Mouse (Mus musculus) heart, embryonic 15.5 days (tissue): ENCODE results near the gene Dkk3. TPM values are rescaled to one million over a fixed set of nuclear protein-coding genes. Genes with fewer than 3 reads are reported as not detected.

Experiments
- ATAC-seq: fragments of 200-750 bp; cut with Nextera tagmentation; replicated peaks from 2 replicates; pipeline ENCODE4 v1.8.0; 2017; ENCODE audit warnings: low read depth, moderate TSS enrichment; ENCODE audit not compliant: insufficient number of reproducible peaks, insufficient read depth, low FRiP score
- H3K27ac ChIP-seq: fragments of 300-500 bp; sonication (generic); 2 replicates; pipeline ENCODE4 v1.5.1; 2015; ENCODE audit warnings: mild to moderate bottlenecking, inconsistent platforms
- H3K27me3 ChIP-seq: fragments of 300-500 bp; sonication (generic); 2 replicates; pipeline ENCODE4 v1.6.1; 2015; ENCODE audit warnings: inconsistent platforms
- H3K36me3 ChIP-seq: fragments of 300-500 bp; sonication (generic); 2 replicates; pipeline ENCODE4 v1.6.1; 2015; ENCODE audit warnings: mild to moderate bottlenecking, inconsistent platforms
- H3K4me1 ChIP-seq: fragments of 300-500 bp; sonication (generic); replicated peaks from 2 replicates; pipeline ENCODE4 v1.6.1; 2015; ENCODE audit warnings: inconsistent platforms
- H3K4me2 ChIP-seq: fragments of 300-500 bp; sonication (generic); 2 replicates; pipeline ENCODE4 v1.6.1; 2015; ENCODE audit warnings: inconsistent platforms, mild to moderate bottlenecking, moderate library complexity
- H3K4me3 ChIP-seq: fragments of 300-500 bp; sonication (generic); 2 replicates; pipeline ENCODE4 v1.5.1; 2015; ENCODE audit warnings: mild to moderate bottlenecking, inconsistent platforms
- H3K9ac ChIP-seq: fragments of 300-500 bp; sonication (generic); 2 replicates; pipeline ENCODE4 v1.6.1; 2015; ENCODE audit warnings: mild to moderate bottlenecking, inconsistent platforms
- H3K9me3 ChIP-seq: fragments of 300-500 bp; sonication (generic); replicated peaks from 2 replicates; pipeline ENCODE4 v1.6.1; 2016; ENCODE audit warnings: inconsistent platforms
- WGBS: fragments of 180-500 bp; shearing (Covaris S2); methylation state at CpG from one replicate; pipeline ENCODE4 v1.1.7; 2015; ENCODE audit warnings: mixed read lengths; 5-methylcytosine and 5-hydroxymethylcytosine counted together
- polyA plus RNA-seq: library from polyadenylated mRNA; unstranded; fragments of >200 nt; fragmentation: Nextera tagmentation; extraction: Ambion mirVana; gene quantifications from 2 replicates; pipeline ENCODE4 v1.2.1, GENCODE M21; 2015

The Dkk3 gene
- polyA plus RNA-seq, 1 experiment from 2014 or later = 75.1 TPM

DNA sequence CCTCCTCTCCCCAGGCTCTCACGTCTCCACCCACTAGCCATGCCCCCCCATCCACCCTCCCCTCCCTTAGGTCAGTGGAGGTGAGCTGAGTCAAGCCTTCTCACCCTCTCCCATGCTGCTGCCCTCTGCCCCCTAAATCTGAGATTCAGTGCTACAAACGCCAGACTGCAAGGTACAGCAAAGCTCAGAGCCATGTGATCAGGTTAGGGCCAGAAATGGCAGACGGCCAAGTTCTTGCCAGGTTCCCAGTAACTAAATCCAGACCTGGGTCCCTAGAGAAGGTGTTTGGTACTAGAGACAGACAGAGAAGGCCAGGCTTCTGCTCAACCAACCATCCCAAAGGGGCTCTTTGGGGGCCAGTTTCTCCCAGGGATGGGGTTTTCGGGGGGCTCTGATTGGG is 30.0 kb downstream of the Dkk3 start:
- peak; percentile 41; the same call in 1 of the 2 replicates for ATAC-seq
- no peaks in the 10 kb centered on the region for H3K36me3 ChIP-seq
- peaks cover 53% of the 10 kb centered on the region for H3K4me1 ChIP-seq
- H3K4me2 ChIP-seq = no peak overlapping the region
- no peaks in the 10 kb centered on the region for H3K27me3 ChIP-seq
- H3K27ac ChIP-seq = peak overlapping the region; percentile 55; the same call in 1 of the 2 replicates
- H3K9me3 ChIP-seq = no peaks in the 10 kb centered on the region
- no peak overlapping the region for H3K4me3 ChIP-seq
- no peak overlapping the region for H3K9ac ChIP-seq
- WGBS = 48% methylated on average over 4 of the region's 4 CpGs

DNA sequence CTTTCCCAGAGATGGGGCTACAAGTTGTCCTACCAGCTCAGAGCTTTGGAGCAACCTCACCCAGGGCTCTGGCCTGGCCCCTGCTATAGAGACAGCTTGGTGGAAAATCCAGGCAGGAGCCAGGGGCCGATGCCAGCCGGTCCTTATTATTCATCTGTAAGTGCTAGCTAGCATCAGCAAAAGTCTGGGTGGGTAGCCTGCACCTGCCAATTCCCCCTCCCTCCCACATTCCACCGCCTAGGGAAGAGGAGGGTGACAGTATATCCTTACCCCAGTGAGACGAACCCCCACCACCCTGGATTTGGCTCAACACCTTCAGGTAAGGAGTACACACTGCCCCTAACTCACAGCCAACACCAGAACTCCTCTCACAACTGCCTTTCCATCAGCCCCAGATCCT is 30.9 kb downstream of the Dkk3 start:
- no peak overlapping the region for H3K4me2 ChIP-seq
- H3K27me3 ChIP-seq = no peaks in the 10 kb centered on the region
- H3K36me3 ChIP-seq = no peaks in the 10 kb centered on the region
- no peak overlapping the region for H3K9ac ChIP-seq
- 83% methylated on average over 4 of the region's 4 CpGs for WGBS
- H3K9me3 ChIP-seq = no peaks in the 10 kb centered on the region
- ATAC-seq = no peak
- no peak overlapping the region for H3K4me3 ChIP-seq
- H3K4me1 ChIP-seq = peaks cover 53% of the 10 kb centered on the region
- H3K27ac ChIP-seq = peak overlapping the region; percentile 18; the same call in 1 of the 2 replicates

DNA sequence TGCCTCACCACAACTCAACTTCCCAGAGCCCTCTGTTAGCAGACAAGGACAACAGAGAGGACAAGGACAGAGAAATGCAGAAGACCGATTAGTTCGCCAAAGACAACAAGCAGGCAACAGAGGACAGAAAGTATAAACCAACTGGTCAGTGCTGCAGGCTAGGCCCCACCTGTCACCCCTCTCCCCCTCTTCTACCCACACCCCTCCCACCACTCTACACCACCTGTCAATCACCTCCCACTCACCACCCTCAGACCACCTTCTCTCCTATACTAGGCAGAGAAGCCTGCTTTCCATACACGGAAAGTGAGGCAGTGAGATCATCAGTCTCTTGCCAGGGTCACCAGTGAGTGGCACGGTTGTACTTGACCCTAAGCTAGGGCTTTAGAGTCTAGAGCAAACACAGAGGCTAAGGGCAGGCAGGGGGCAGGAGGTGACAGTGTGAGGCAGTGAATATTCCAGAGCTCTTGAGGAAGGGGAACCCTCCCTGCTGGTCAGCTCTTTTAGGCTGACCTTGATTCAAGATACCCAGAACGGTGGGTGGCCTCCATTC is 31.7 kb downstream of the Dkk3 start:
- Histone ChIP-seq H3K36me3 (no peaks in the 10 kb centered on the region), H3K27ac (peak overlapping the region; percentile 23; the same call in 1 of the 2 replicates), H3K4me3 (no peak overlapping the region), H3K27me3 (no peaks in the 10 kb centered on the region), H3K9ac (no peak overlapping the region), H3K4me2 (no peak overlapping the region), H3K9me3 (no peaks in the 10 kb centered on the region), H3K4me1 (peaks cover 53% of the 10 kb centered on the region)
- ATAC-seq = no peak
- 39% methylated on average over 5 of the region's 5 CpGs for WGBS

DNA sequence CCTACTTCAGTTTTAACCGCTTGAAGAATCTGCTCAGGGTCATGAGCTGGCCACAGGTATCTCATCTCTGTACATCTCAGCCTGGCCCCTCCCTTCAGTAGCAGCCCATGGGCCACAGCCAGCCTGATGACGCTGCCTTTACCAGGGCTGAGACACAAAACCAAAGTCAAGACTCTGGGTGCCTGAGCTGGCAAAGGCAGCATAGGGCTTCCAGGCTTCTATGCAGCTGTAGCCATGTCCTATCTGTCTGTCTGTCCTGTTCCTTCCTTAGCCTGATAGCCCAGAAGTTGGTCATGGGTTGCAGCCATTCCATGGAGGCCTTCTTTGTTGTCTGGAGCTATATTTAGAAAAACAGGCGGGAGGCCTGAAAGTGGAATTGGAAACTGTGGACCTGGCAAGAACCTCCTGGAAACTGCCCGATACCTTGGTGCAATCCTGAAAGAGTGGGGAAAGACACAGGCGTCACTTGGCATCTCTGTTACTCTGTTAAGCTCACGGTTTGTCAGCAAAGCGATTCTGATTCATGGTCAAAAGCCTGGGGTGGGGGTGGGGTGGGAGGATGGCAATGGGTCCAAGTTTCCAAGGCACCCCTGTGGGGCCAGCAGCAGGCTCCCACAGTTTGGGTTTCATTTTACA is 33.1 kb downstream of the Dkk3 start:
- 62% methylated on average over 7 of the region's 7 CpGs for WGBS
- Histone ChIP-seq H3K4me2 (no peak overlapping the region), H3K9ac (no peak overlapping the region), H3K27me3 (no peaks in the 10 kb centered on the region), H3K27ac (peak overlapping the region; percentile 56), H3K4me1 (peaks cover 55% of the 10 kb centered on the region), H3K4me3 (no peak overlapping the region), H3K36me3 (no peaks in the 10 kb centered on the region), H3K9me3 (no peaks in the 10 kb centered on the region)
- no peak for ATAC-seq

DNA sequence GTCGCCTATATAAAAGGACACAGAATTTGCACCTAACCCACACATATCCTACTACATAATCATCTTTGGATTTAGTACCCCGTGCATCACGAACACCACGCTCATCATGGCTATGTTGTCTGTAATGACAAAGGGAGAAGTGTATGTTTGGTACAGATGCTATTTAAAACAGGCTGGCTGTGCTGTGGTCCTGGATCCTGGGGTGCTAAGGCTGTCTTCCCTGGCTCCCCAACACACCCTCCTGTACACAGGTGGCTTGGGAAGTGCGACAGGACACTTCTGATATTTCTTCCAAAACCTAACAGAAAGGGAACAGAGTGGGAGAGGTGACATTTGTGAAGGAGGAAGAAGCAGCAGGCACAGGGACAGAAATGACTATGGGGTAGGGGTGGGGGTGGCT is 35.2 kb downstream of the Dkk3 start:
- H3K4me2 ChIP-seq = no peak overlapping the region
- no peak overlapping the region for H3K27ac ChIP-seq
- peaks cover 41% of the 10 kb centered on the region for H3K4me1 ChIP-seq
- H3K4me3 ChIP-seq = no peak overlapping the region
- no peak overlapping the region for H3K9ac ChIP-seq
- H3K27me3 ChIP-seq = no peaks in the 10 kb centered on the region
- 86% methylated on average over 5 of the region's 5 CpGs for WGBS
- no peaks in the 10 kb centered on the region for H3K9me3 ChIP-seq
- no peak for ATAC-seq
- H3K36me3 ChIP-seq = no peaks in the 10 kb centered on the region

DNA sequence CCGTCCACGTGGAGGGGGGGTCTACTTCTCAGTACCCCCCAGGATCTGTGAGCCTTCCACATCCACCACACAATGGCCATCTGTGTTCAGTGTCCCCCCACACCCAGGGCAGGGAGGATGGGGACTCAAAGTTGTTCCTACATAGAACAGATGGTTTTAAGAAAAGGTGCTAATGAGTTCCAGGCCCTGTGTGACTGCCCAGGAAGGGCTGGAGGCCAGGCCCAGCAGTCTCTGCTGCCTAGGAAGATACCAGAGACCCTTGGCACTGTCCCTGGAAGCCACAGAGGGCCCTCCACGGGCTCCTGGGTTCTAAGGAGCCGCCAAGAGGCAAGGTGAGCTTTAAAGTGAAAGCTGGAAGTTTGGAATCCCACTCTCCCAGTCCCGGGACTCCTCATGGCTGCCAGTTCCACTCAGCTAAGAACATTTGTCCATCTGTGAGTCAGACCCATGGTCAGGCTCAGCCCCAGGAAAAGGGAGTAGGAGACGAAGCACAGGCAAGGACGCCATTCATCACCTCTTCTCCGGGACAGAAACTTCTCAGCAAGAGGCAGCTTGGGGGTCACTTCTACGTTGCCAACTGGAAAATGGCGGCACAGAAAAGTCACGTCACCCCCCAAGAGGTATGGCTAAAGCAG is 36.9 kb downstream of the Dkk3 start:
- no peaks in the 10 kb centered on the region for H3K36me3 ChIP-seq
- H3K27me3 ChIP-seq = no peaks in the 10 kb centered on the region
- no peak overlapping the region for H3K4me2 ChIP-seq
- H3K4me3 ChIP-seq = no peak overlapping the region
- no peak overlapping the region for H3K27ac ChIP-seq
- no peak for ATAC-seq
- 61% methylated on average over 11 of the region's 11 CpGs for WGBS
- H3K9ac ChIP-seq = no peak overlapping the region
- peaks cover 28% of the 10 kb centered on the region for H3K4me1 ChIP-seq
- H3K9me3 ChIP-seq = no peaks in the 10 kb centered on the region

DNA sequence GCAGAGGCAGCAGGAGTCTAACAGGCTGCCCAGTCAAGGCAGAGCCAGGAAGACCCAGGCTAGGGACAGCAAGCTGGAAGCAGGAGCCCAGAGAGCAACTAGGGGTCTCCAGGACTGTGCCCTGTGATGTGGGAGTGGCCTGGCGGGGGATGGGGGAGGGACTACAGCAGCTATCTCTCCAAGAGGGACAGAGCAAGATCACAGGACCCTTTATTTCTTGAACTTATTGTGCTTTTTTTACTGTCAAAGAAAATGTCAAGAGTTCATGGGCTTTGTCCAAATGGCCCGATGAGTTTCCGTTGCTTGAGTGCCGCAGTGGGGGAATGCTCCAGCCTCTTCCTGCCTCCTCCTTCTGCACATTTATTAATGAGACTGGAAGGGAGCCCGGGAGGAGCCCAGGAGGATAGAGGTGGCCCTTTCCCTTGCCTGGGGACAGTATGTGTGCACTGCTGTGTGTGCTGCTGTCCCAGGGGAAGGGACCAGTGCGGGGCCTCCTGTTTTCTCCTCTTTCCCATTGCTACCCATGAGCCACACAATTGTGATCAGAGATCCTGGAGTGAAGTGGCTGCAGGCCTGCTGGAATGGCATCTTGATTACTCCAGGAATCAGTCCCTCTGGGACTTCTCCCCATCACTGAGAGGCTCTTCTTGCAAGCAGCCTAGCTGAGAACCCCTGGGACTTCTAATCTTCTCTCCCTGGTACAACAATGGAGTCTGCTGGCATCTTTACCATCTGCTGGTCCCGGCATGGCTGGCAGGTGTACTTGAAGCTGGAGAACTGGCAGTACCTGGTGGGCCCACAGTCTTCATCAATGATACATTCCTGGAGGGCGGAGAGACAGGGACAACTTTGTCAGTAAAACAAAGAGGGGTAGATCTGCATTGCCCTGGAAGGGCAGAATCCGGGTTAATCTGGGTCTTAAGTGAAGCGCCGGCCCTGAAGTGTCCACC is 37.7 kb downstream of the Dkk3 start:
- Histone ChIP-seq H3K4me1 (peaks cover 19% of the 10 kb centered on the region), H3K4me2 (no peak overlapping the region), H3K9ac (no peak overlapping the region), H3K36me3 (no peaks in the 10 kb centered on the region), H3K27me3 (no peaks in the 10 kb centered on the region), H3K27ac (no peak overlapping the region), H3K4me3 (no peak overlapping the region), H3K9me3 (no peaks in the 10 kb centered on the region)
- WGBS = 74% methylated on average over 11 of the region's 11 CpGs
- ATAC-seq = no peak; the same call in 1 of the 2 replicates

DNA sequence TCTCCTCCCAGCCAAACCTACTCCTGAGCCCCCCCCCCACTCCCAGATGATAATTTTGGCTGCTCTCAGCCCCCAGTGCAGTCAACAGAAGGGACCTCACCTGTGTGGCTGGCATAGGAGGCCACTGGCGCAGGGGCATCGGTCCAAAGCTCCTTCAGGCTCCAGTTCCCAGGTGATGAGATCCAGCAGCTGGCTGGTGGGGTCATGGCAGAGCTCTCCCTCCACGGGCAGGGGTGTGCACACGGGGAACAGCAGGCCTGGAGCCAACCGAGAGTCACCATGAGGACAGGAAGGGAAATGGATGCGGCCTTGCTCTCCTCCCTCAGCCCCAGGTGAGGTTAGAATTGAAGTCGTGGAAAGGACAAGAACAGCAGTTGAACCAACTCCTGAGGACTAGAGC is 39.6 kb downstream of the Dkk3 start:
- Histone ChIP-seq H3K36me3 (no peaks in the 10 kb centered on the region), H3K9ac (no peak overlapping the region), H3K4me1 (peaks cover 9% of the 10 kb centered on the region; the same call in 1 of the 2 replicates), H3K27me3 (no peaks in the 10 kb centered on the region), H3K9me3 (no peaks in the 10 kb centered on the region), H3K4me2 (no peak overlapping the region), H3K4me3 (no peak overlapping the region), H3K27ac (no peak overlapping the region)
- 85% methylated on average over 7 of the region's 7 CpGs for WGBS
- no peak for ATAC-seq

DNA sequence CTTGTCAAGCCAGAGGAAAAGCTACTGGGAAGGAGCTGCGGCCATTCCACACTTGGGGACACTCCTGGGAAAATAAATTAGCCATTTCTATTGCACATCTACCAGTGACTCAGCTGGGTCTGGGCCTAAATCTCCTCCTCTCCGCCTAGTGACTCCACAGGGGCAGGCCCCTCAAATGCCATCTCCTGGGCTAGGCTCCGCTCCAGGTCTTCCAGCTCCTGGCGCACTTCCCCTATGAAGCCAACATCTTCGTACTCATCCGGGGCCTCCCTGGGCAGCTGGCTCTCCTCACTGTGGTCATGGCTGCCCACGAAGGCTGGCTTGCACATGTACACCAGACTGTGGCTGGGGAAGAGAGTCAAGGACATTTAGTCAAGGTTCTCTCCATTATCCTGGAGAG is 40.8 kb downstream of the Dkk3 start:
- Histone ChIP-seq H3K4me3 (no peak overlapping the region), H3K27me3 (no peaks in the 10 kb centered on the region), H3K27ac (no peak overlapping the region), H3K4me2 (no peak overlapping the region), H3K9ac (no peak overlapping the region), H3K36me3 (no peaks in the 10 kb centered on the region), H3K9me3 (no peaks in the 10 kb centered on the region), H3K4me1 (peaks cover 9% of the 10 kb centered on the region; the same call in 1 of the 2 replicates)
- 76% methylated on average over 7 of the region's 7 CpGs for WGBS
- ATAC-seq = no peak

DNA sequence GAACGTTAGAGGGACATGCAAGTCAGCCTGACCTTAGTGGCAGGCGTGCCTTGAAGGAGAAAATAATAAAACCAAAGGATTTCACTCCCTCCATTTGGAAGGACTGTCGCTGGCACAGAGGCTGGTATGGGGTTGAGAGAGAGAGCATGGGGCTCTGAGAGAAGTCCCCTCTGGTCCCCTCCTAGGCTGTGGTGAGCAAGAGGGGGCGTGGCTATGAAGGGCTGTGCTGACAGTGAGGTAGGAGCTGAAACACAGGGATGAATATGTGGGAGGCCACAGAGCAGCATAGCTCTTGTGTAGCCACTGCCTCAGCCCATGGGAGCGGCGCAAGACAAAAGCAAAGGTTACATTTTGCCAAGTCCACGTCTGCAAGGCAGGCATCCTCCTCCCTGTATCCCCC is 41.4 kb downstream of the Dkk3 start:
- Histone ChIP-seq H3K4me2 (no peak overlapping the region), H3K4me3 (no peak overlapping the region), H3K36me3 (no peaks in the 10 kb centered on the region), H3K27me3 (no peaks in the 10 kb centered on the region), H3K9ac (no peak overlapping the region), H3K27ac (no peak overlapping the region), H3K9me3 (no peaks in the 10 kb centered on the region), H3K4me1 (peaks cover 9% of the 10 kb centered on the region; the same call in 1 of the 2 replicates)
- ATAC-seq = no peak
- 82% methylated on average over 7 of the region's 7 CpGs for WGBS
